Mouse (Mus musculus): Measurements from ENCODE around the gene C1s2. TPM values are rescaled to one million over a fixed set of nuclear protein-coding genes. Genes with fewer than 3 reads are reported as not detected.
"Not testable (repeated sequence)": the region's sequence is repeated elsewhere in the genome, so short reads cannot be mapped to it uniquely, and the experiment has no call there.

C1s2 gene
- polyA plus RNA-seq, 1 experiment from 2014 or later, result 0.10 TPM

DNA sequence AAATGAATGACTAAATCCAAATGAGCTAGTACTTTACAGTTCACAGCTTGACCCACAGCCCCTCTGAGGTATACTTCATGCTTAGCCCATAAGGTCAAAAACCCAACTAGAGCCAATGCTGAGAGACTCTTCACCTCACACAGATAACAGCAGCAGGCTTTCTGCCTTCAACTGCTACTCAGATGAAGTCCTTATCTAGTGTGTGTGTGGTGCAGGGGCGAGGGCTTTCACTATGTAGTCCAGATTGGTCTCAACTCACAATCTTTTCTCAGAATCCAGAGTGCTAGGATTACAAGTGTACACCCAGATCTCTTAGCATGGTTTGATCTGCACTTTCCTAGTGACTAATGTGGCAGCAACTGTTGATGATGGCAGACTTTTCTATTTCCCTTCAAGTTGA is 9.7 kb downstream of the C1s2 start:
- WGBS, result 50% methylated on average over 1 of the region's 1 CpGs
- H3K9ac ChIP-seq; H3K4me3 ChIP-seq; H3K4me1 ChIP-seq (replicated peaks); H3K9me3 ChIP-seq; H3K27ac ChIP-seq (replicated peaks); H3K36me3 ChIP-seq; ATAC-seq (ENCODE audit: low FRiP score, low read depth); H3K4me2 ChIP-seq; H3K27me3 ChIP-seq: not testable (repeated sequence)

DNA sequence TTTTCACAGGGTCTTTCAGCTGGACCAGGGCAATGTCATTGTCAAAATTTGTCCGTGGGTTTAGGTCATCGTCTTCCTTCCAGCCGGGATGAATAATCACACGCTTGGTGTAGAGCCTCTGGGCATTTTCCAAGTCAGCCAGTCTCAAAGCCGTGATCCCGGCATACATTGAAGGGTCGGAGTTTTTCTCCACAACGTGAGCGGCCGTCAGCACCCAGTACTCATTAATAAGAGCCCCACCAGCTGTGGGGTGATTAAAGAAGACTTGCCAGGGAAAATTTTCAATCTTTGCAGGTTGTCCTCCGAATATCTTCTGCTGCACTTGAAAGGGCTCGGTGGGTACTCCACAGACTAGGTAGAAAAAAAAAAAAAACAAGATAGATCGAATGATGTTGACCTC is 10.3 kb downstream of the C1s2 start:
- Histone ChIP-seq H3K9me3 (no peaks in the 10 kb centered on the region), H3K27me3 (no peaks in the 10 kb centered on the region), H3K27ac (replicated peaks) (no peak overlapping the region), H3K4me3 (no peak overlapping the region), H3K4me2 (no peak overlapping the region), H3K36me3 (no peaks in the 10 kb centered on the region), H3K9ac (no peak overlapping the region), H3K4me1 (replicated peaks) (no peaks in the 10 kb centered on the region)
- WGBS, result 89% methylated on average over 13 of the region's 13 CpGs
- no peak for ATAC-seq (ENCODE audit: low FRiP score, low read depth)

DNA sequence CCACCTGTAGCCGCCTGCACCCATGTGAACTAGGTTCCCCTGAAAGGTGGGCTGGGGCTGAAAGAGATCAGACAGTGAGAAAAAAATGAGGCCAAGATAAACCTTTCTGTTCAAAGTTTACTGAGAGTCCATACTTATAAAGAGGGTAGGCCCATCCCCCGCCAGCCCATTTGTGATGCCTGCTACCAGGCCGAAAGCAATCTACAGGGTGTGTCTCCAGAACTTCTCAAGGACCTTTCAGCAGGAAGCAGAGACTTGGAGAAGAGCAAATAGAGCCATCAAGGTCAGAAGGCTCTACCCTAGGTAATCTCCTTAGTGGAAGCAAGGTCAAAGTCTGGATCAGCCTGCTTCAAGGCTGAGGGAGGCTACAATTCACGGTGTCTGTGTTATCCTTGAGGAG is 33.9 kb downstream of the C1s2 start:
- H3K9me3 ChIP-seq, result no peaks in the 10 kb centered on the region
- H3K9ac ChIP-seq, result no peak overlapping the region
- H3K4me3 ChIP-seq, result no peak overlapping the region
- ATAC-seq (ENCODE audit: low FRiP score, low read depth), result no peak
- no peaks in the 10 kb centered on the region for H3K4me1 ChIP-seq (replicated peaks)
- H3K27me3 ChIP-seq, result no peaks in the 10 kb centered on the region
- H3K36me3 ChIP-seq, result no peaks in the 10 kb centered on the region
- WGBS, result 91% methylated on average over 4 of the region's 4 CpGs
- H3K27ac ChIP-seq (replicated peaks), result no peak overlapping the region
- H3K4me2 ChIP-seq, result no peak overlapping the region

DNA sequence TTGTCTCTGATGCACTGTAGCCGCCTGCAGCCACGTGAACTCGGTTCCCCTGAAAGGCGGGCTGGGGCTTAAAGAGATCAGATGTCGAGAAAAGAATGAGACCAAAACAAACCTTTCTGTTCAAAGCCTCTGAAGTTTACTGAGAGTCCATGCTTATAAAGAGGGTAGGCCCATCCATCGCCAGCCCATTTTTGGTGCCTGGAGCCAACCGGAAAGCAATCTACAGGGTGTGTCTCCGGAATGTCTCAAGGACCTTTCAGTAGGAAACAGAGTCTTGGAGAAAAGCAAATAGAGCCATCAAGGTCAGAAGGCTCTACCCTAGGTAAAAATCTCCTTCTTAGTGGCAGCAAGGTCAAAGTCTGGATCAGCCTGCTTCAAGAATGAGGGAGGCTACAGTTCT is 42.8 kb downstream of the C1s2 start:
- Histone ChIP-seq H3K4me1 (replicated peaks) (no peaks in the 10 kb centered on the region), H3K27ac (replicated peaks) (no peak overlapping the region), H3K9me3 (no peaks in the 10 kb centered on the region), H3K4me2 (no peak overlapping the region), H3K4me3 (no peak overlapping the region), H3K36me3 (no peaks in the 10 kb centered on the region), H3K9ac (no peak overlapping the region), H3K27me3 (no peaks in the 10 kb centered on the region)
- no peak for ATAC-seq (ENCODE audit: low FRiP score, low read depth)
- WGBS, result 85% methylated on average over 8 of the region's 8 CpGs

DNA sequence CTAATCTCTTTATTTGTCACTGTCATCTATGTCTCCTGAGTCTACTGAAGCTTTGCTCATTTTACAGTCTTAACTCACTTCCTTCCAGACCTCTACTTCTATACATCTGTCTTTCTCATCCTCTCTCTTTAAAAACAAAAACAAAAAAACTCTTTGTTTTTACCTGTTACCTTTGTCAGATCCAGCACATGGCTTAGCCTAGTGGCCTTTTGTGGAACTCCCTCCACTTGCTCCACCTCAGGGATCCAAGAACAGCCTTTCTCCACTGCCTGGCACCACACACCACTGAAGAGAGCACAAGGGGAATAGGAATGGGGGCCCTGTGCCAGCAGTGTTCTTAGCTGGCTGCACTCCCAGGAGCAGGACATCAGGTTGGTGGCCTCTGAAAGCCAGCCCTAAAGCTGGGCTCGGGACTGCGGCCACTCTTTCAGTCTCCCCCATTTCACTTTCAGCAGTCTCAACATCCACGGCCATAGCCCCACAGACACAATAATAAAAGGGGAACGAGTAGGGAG is 43.6 kb downstream of the C1s2 start:
- ATAC-seq (ENCODE audit: low FRiP score, low read depth), result no peak
- H3K4me2 ChIP-seq, result no peak overlapping the region
- H3K27me3 ChIP-seq, result no peaks in the 10 kb centered on the region
- no peak overlapping the region for H3K27ac ChIP-seq (replicated peaks)
- H3K36me3 ChIP-seq, result no peaks in the 10 kb centered on the region
- WGBS, result 81% methylated on average over 4 of the region's 4 CpGs
- H3K9ac ChIP-seq, result no peak overlapping the region
- no peaks in the 10 kb centered on the region for H3K9me3 ChIP-seq
- H3K4me3 ChIP-seq, result no peak overlapping the region
- H3K4me1 ChIP-seq (replicated peaks), result no peaks in the 10 kb centered on the region

DNA sequence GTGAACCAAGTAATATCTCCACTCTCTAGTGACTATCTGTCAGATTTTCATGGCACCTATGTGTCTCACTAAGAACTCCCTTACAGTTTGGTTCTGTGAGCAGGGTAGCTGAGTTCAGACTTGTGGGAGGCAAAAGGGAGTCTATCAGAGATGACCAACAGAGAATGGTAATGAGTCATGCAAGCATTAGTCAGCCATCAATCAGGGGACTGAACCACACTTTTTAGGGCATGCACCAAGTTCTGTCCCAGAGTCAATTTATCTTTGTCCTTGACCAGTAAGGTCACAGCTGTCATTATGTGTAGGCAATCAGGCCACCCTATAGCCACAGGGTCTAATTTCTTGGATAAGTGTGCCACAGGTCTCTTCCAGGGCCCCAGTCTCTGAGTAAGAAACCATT is 47.1 kb downstream of the C1s2 start:
- H3K9ac ChIP-seq, result no peak overlapping the region
- H3K4me2 ChIP-seq, result no peak overlapping the region
- no peak overlapping the region for H3K4me3 ChIP-seq
- no peak for ATAC-seq (ENCODE audit: low FRiP score, low read depth)
- no peak overlapping the region for H3K27ac ChIP-seq (replicated peaks)
- H3K36me3 ChIP-seq, result no peaks in the 10 kb centered on the region
- H3K27me3 ChIP-seq, result no peaks in the 10 kb centered on the region
- H3K4me1 ChIP-seq (replicated peaks), result no peaks in the 10 kb centered on the region
- no peaks in the 10 kb centered on the region for H3K9me3 ChIP-seq

DNA sequence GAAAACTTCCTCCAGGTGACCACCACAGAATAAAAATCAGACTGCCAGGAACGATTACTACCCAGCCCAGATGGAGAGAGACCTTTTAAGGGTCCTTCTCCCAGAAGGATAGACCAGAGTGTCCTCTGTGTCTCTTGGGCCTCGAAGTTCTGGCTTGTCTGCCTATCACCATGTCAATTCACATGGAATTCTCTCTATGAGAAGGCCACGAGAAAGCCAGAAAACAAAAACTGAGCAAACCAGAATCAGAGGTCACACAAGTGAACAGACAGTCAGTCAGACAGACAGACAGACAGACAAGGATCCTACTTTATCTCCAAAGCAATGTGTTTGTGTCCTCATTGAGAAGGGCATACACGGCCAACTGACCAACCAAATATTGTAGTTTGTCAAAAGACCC is 49.6 kb downstream of the C1s2 start:
- H3K9ac ChIP-seq, result no peak overlapping the region
- H3K4me2 ChIP-seq, result no peak overlapping the region
- no peak overlapping the region for H3K27ac ChIP-seq (replicated peaks)
- H3K4me1 ChIP-seq (replicated peaks), result no peaks in the 10 kb centered on the region
- no peak for ATAC-seq (ENCODE audit: low FRiP score, low read depth)
- H3K4me3 ChIP-seq, result no peak overlapping the region
- 72% methylated on average over 4 of the region's 4 CpGs for WGBS
- no peaks in the 10 kb centered on the region for H3K9me3 ChIP-seq
- no peaks in the 10 kb centered on the region for H3K36me3 ChIP-seq
- no peaks in the 10 kb centered on the region for H3K27me3 ChIP-seq

DNA sequence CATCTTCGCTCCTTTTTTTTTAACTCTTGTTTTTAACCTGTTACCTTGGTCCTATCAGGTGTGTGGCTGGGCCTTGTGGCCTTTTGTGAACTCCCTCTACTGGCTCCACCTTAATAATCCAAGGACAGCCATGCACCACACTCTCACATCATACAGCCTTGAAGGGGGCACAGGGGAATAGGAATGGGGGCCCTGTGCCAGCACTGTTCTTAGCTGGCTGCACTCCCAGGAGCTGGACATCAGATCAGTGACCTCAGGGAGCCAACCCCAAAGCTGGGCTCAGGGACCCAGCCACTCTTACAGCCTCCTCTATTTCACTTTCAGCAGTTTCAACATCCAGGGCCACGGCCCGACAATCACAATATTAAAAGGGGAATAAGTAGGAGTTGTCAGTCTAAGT is 50.1 kb downstream of the C1s2 start:
- Histone ChIP-seq H3K27ac (replicated peaks) (no peak overlapping the region), H3K9me3 (no peaks in the 10 kb centered on the region), H3K9ac (no peak overlapping the region), H3K36me3 (no peaks in the 10 kb centered on the region), H3K4me1 (replicated peaks) (no peaks in the 10 kb centered on the region), H3K27me3 (no peaks in the 10 kb centered on the region), H3K4me2 (no peak overlapping the region), H3K4me3 (no peak overlapping the region)
- WGBS, result 93% methylated on average over 3 of the region's 3 CpGs
- ATAC-seq (ENCODE audit: low FRiP score, low read depth), result no peak

DNA sequence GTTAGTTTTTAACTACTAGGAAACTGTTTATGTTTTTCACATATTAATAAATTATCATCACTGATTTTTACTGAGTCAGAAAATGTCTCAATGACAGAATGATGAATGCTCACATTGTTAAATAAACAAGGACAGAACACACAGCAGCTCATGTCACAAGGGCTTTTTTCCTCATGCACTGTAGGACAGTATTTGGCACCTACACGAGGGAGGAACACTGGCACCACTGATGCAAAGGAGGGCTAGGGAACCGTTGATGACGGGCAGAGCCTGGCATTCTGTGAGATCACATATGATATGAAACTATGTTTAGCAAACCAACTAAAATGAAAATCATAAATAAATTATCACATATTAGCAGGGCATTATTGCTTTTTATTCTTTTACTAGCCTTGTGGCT is 51.0 kb downstream of the C1s2 start:
- 78% methylated on average over 3 of the region's 3 CpGs for WGBS
- ATAC-seq (ENCODE audit: low FRiP score, low read depth), result no peak

DNA sequence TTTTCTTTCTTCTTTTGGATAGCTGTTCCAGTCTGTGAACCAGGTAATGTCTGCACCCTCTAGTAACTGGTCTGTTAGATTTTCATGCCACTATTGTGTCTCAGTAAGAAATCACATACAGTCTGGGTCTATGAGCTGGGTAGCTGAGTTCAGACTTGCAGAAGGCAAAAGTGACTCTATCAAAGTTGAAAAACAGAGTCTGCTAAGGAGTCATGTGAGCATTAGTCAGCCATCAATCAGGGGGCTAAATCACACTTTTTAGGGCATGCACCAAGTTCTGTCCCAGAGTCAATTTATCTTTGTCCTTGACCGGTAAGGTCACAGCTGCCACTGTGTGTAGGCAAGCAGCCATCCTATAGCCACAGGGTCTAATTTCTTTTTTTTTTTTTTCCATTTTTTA is 53.7 kb downstream of the C1s2 start:
- Histone ChIP-seq H3K27ac (replicated peaks) (no peak overlapping the region), H3K4me3 (no peak overlapping the region), H3K27me3 (no peaks in the 10 kb centered on the region), H3K9me3 (no peaks in the 10 kb centered on the region), H3K36me3 (no peaks in the 10 kb centered on the region), H3K4me1 (replicated peaks) (no peaks in the 10 kb centered on the region), H3K9ac (no peak overlapping the region), H3K4me2 (no peak overlapping the region)
- ATAC-seq (ENCODE audit: low FRiP score, low read depth), result no peak
- 86% methylated on average over 1 of the region's 1 CpGs for WGBS

More for the DNA sequence above, 51.0 kb downstream of the C1s2 start:
- Histone ChIP-seq H3K27ac (replicated peaks) (no peak overlapping the region), H3K9ac (no peak overlapping the region), H3K4me1 (replicated peaks) (no peaks in the 10 kb centered on the region), H3K4me3 (no peak overlapping the region), H3K4me2 (no peak overlapping the region), H3K9me3 (no peaks in the 10 kb centered on the region), H3K27me3 (no peaks in the 10 kb centered on the region), H3K36me3 (no peaks in the 10 kb centered on the region)

DNA sequence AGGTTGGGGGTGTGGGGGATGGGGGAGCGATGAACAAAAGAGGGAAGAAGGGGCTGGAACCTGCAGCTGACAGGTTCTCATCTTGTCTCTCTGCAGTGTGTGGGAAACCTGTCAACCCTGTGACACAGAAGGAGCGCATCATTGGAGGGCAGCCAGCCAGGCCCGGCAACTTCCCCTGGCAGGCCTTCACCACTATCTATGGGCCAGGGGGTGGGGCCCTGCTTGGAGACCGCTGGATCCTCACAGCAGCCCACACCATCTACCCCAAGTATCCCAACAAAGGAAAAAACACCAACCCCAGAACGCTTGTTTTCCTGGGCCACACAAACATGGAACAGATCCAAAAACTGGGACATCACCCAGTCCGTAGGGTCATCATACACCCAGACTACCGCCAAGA is 55.7 kb downstream of the C1s2 start:
- not testable (repeated sequence) for H3K27ac ChIP-seq (replicated peaks); H3K36me3 ChIP-seq; H3K27me3 ChIP-seq; H3K4me1 ChIP-seq (replicated peaks); H3K9ac ChIP-seq; H3K9me3 ChIP-seq; H3K4me3 ChIP-seq; H3K4me2 ChIP-seq; ATAC-seq (ENCODE audit: low FRiP score, low read depth)
- WGBS, result 82% methylated on average over 6 of the region's 7 CpGs

DNA sequence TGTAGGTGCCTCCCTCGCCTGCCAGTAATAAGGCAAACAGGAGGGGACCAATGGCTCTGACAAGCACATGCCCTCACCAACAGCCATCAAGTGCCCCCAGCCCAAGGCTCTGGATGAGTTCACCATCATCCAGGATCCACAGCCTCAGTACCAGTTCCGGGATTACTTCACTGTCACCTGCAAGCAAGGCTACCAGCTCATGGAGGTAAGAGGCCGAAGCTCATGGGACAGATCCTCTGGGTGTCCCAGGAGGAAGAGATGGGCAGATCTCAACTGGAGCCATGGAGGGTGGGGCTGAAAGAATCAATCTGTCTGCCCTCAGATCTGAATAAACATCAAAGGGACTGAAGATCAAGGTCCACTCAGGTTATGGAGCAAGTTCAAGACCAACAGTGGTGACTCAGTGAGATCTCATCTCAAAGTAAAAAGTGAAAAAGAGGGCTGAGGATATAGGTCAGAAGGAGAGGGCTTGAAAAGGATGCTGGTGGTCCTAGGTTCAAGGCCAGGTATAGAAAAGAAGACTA is 60.7 kb downstream of the C1s2 start:
- not testable (repeated sequence) for H3K9ac ChIP-seq; H3K4me2 ChIP-seq; H3K36me3 ChIP-seq; H3K27me3 ChIP-seq; H3K4me3 ChIP-seq; H3K9me3 ChIP-seq; ATAC-seq (ENCODE audit: low FRiP score, low read depth); H3K4me1 ChIP-seq (replicated peaks); H3K27ac ChIP-seq (replicated peaks)
- WGBS, result 95% methylated on average over 3 of the region's 3 CpGs
